Mouse (Mus musculus) neural tube, embryonic 12.5 days (tissue): Measurements from ENCODE around the gene Irs3. TPM values are rescaled to one million over a fixed set of nuclear protein-coding genes. Genes with fewer than 3 reads are reported as not detected.

Experiments
- ATAC-seq: fragments of 200-750 bp; cut with Nextera tagmentation; 2 replicates; pipeline ENCODE4 v1.8.0; 2017; ENCODE audit warnings: low read depth, mild to moderate bottlenecking, moderate TSS enrichment, moderate library complexity; ENCODE audit not compliant: low FRiP score
- H3K27ac ChIP-seq: fragments of 300-500 bp; sonication (generic); 2 replicates; pipeline ENCODE4 v1.5.1; 2016
- H3K27me3 ChIP-seq: fragments of 300-500 bp; sonication (generic); replicated peaks from 2 replicates; pipeline ENCODE4 v1.6.1; 2016; ENCODE audit warnings: mild to moderate bottlenecking
- H3K36me3 ChIP-seq: fragments of 300-500 bp; sonication (generic); 2 replicates; pipeline ENCODE4 v1.6.1; 2016; ENCODE audit warnings: mild to moderate bottlenecking
- H3K4me1 ChIP-seq: fragments of 300-500 bp; sonication (generic); 2 replicates; pipeline ENCODE4 v1.6.1; 2016
- H3K4me2 ChIP-seq: fragments of 300-500 bp; sonication (generic); replicated peaks from 2 replicates; pipeline ENCODE4 v1.6.1; 2016; ENCODE audit warnings: mild to moderate bottlenecking
- H3K4me3 ChIP-seq: fragments of 300-500 bp; sonication (generic); 2 replicates; pipeline ENCODE4 v1.5.1; 2016
- H3K9ac ChIP-seq: fragments of 300-500 bp; sonication (generic); 2 replicates; pipeline ENCODE4 v1.6.1; 2016; ENCODE audit warnings: mild to moderate bottlenecking
- H3K9me3 ChIP-seq: fragments of 300-500 bp; sonication (generic); 2 replicates; pipeline ENCODE4 v1.6.1; 2016; ENCODE audit warnings: mild to moderate bottlenecking
- WGBS: fragments of 180-500 bp; shearing (Covaris S2); methylation state at CpG from one replicate; pipeline ENCODE4 v1.1.7; 2016; 5-methylcytosine and 5-hydroxymethylcytosine counted together
- polyA plus RNA-seq: library from polyadenylated mRNA; unstranded; fragments of >200 nt; fragmentation: Nextera tagmentation; extraction: Ambion mirVana; gene quantifications from 2 replicates; pipeline ENCODE4 v1.2.1, GENCODE M21; 2016

Irs3 gene
- polyA plus RNA-seq, 1 experiment from 2014 or later: 0.29 TPM

GRCm38 (mm10) chr5:137678736-137679135 lies 33.2 kb upstream of the Irs3 start:
- Histone ChIP-seq H3K9me3 (no peaks in the 10 kb centered on the region), H3K4me2 (no peak overlapping the region), H3K4me1 (peaks cover 10% of the 10 kb centered on the region), H3K27me3 (no peaks in the 10 kb centered on the region), H3K36me3 (no peaks in the 10 kb centered on the region), H3K27ac (no peak overlapping the region), H3K9ac (no peak overlapping the region), H3K4me3 (no peak overlapping the region)
- 93% methylated on average over 3 of the region's 3 CpGs for WGBS
- ATAC-seq: no peak

- Histone ChIP-seq H3K4me1 (peaks cover under 1% of the 10 kb centered on the region; the same call in 1 of the 2 replicates), H3K4me3 (no peak overlapping the region), H3K4me2 (no peak overlapping the region), H3K9me3 (no peaks in the 10 kb centered on the region), H3K27me3 (no peaks in the 10 kb centered on the region), H3K9ac (no peak overlapping the region), H3K36me3 (no peaks in the 10 kb centered on the region), H3K27ac (no peak overlapping the region)
- 97% methylated on average over 8 of the region's 8 CpGs for WGBS
- no peak for ATAC-seq
Observed at GRCm38 (mm10) chr5:137677859-137678258, 32.3 kb upstream of the Irs3 start.

DNA sequence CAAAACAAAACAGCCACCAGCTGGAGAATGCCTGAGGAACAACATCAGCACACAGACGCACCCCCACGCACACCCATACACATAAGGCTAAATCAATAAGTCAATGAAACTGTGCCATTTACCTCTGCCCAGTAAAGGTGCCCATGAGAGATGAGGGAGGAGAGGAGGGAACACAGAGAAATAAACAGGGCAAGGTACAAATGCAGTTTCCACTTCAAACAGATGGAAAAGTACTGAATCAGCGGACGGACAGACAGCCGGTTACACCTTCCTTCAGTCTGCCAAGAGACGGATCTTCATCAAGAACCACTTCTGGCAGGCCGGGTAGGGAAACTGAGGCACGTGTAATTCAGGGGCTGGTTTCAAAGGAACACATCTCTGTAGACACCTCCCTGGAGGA lies 29.3 kb upstream of the Irs3 start:
- Histone ChIP-seq H3K9ac (no peak overlapping the region), H3K4me3 (no peak overlapping the region), H3K4me1 (peaks cover 14% of the 10 kb centered on the region; the same call in 1 of the 2 replicates), H3K27me3 (no peaks in the 10 kb centered on the region), H3K27ac (no peak overlapping the region), H3K36me3 (no peaks in the 10 kb centered on the region), H3K9me3 (no peaks in the 10 kb centered on the region), H3K4me2 (no peak overlapping the region)
- WGBS: 97% methylated on average over 8 of the region's 8 CpGs
- no peak for ATAC-seq

DNA sequence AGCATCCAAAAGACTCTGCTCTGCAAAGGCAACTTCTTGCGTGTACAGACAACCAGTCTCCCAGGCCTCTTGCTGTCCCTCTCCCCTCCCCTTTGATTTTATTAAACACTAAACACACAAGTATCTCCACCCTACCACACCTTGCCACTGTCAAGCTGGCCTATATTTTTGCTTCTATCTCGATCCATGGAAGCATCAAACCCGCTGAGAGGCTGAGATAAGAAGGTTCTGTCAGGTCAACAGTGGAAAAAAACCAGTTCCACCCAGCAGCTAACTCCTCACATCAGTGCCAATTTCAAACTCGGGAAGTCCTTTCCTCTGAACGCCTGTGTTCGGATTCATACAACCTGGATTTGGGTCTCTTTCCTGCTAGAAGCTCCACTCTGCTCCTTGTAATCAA lies 27.5 kb upstream of the Irs3 start:
- no peaks in the 10 kb centered on the region for H3K27me3 ChIP-seq
- 93% methylated on average over 6 of the region's 6 CpGs for WGBS
- H3K9me3 ChIP-seq: no peaks in the 10 kb centered on the region
- no peak overlapping the region for H3K4me2 ChIP-seq
- H3K27ac ChIP-seq: no peak overlapping the region
- no peak overlapping the region for H3K9ac ChIP-seq
- ATAC-seq: no peak
- no peaks in the 10 kb centered on the region for H3K36me3 ChIP-seq
- no peak overlapping the region for H3K4me3 ChIP-seq
- peaks cover 14% of the 10 kb centered on the region; the same call in 1 of the 2 replicates for H3K4me1 ChIP-seq

- H3K9me3 ChIP-seq: no peaks in the 10 kb centered on the region
- peaks cover 14% of the 10 kb centered on the region; the same call in 1 of the 2 replicates for H3K4me1 ChIP-seq
- no peak overlapping the region for H3K4me3 ChIP-seq
- WGBS: 81% methylated on average over 5 of the region's 5 CpGs
- peaks cover 4% of the 10 kb centered on the region; the same call in 1 of the 2 replicates for H3K36me3 ChIP-seq
- no peak for ATAC-seq
- no peak overlapping the region for H3K9ac ChIP-seq
- no peaks in the 10 kb centered on the region for H3K27me3 ChIP-seq
- H3K27ac ChIP-seq: no peak overlapping the region
- no peak overlapping the region for H3K4me2 ChIP-seq
Observed at GRCm38 (mm10) chr5:137672361-137672760, 26.8 kb upstream of the Irs3 start.

DNA sequence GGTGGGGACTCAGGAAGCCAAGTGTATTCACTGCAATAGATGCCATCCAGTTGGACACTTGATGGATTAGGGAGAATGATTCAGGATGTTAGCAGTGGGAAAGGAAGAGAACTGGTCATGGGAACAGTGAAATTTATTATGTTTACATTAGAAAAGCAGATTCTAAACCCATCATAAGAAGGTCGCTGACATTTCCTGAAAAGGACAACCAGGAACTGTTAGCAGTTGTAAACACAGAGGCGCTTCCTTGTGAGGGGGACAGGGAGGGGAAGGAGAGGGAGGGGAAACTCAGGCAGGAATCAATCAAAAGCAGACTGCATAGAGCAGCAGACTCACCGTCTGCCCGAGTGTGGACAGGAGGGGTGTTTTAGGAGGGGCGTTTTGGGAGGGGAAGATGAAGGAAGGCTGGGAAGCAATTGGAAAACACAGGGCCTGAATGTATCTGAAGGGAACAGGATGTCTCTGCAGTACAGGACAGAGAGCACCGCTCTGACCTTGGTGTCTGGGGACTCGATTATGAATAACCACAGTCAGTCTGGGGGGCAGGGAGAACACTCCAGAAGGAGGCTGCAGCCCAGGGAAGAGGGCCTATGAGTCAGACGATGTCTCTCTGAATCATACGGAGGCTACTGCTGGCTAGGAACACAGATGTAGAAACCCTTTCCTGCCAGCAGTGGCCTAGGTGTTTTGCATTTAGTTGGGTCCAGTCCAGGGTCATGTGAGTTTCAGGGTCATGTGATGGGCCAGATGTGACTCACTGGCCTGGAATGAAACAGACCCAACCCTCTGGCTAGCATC lies 26.1 kb upstream of the Irs3 start:
- H3K9ac ChIP-seq: no peak overlapping the region
- ATAC-seq: no peak

DNA sequence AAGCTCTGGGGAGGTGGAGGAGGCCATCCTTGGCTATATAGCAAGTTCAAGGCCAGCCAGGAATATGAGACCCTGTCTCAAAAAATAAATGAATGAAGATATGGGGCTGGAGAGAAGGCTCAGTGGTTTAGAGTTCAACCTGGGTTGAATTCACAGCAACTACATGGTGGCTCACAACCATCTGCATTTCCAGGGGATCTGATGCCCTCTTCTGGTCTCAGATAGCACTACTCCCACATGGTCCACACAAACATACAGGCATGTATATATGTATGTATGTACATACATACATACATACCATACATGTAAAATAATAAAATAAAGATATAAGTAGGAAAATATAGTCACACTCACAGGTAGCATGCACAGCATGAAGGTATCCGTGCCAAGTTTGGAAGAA lies 24.7 kb upstream of the Irs3 start:
- Histone ChIP-seq H3K27me3 (no peaks in the 10 kb centered on the region), H3K9me3 (no peaks in the 10 kb centered on the region), H3K4me3 (no peak overlapping the region), H3K4me2 (no peak overlapping the region), H3K9ac (no peak overlapping the region), H3K4me1 (peaks cover 14% of the 10 kb centered on the region; the same call in 1 of the 2 replicates), H3K36me3 (peaks cover 24% of the 10 kb centered on the region), H3K27ac (no peak overlapping the region)
- no peak for ATAC-seq
- WGBS: 92% methylated on average over 1 of the region's 1 CpGs

More for the DNA sequence above, 26.1 kb upstream of the Irs3 start:
- no peak overlapping the region for H3K4me3 ChIP-seq
- WGBS: 43% methylated on average over 9 of the region's 9 CpGs
- peak overlapping the region; percentile 16; the same call in 1 of the 2 replicates for H3K4me2 ChIP-seq
- H3K9me3 ChIP-seq: no peaks in the 10 kb centered on the region
- H3K4me1 ChIP-seq: peaks cover 14% of the 10 kb centered on the region; the same call in 1 of the 2 replicates
- H3K36me3 ChIP-seq: peaks cover 9% of the 10 kb centered on the region
- H3K27ac ChIP-seq: 0 out of 2 replicates have a peak overlapping the region, but pooled peaks have one; percentile 12
- H3K27me3 ChIP-seq: no peaks in the 10 kb centered on the region

- Histone ChIP-seq H3K9me3 (no peaks in the 10 kb centered on the region), H3K4me2 (no peak overlapping the region), H3K27ac (no peak overlapping the region), H3K4me3 (no peak overlapping the region), H3K9ac (no peak overlapping the region), H3K36me3 (peaks cover 34% of the 10 kb centered on the region), H3K27me3 (no peaks in the 10 kb centered on the region), H3K4me1 (peaks cover 14% of the 10 kb centered on the region; the same call in 1 of the 2 replicates)
- no peak for ATAC-seq
- WGBS: 84% methylated on average over 10 of the region's 10 CpGs
Observed at GRCm38 (mm10) chr5:137668971-137669370, 23.5 kb upstream of the Irs3 start.

GRCm38 (mm10) chr5:137663057-137663456 lies 17.5 kb upstream of the Irs3 start:
- Histone ChIP-seq H3K9me3 (no peaks in the 10 kb centered on the region), H3K4me1 (no peaks in the 10 kb centered on the region), H3K4me3 (no peak overlapping the region), H3K27ac (no peak overlapping the region), H3K27me3 (no peaks in the 10 kb centered on the region), H3K4me2 (no peak overlapping the region), H3K9ac (no peak overlapping the region), H3K36me3 (peaks cover 75% of the 10 kb centered on the region)
- ATAC-seq: no peak
- 65% methylated on average over 9 of the region's 9 CpGs for WGBS

- no peak for ATAC-seq
- WGBS: 90% methylated on average over 6 of the region's 6 CpGs
- H3K36me3 ChIP-seq: peaks cover 56% of the 10 kb centered on the region
Observed at GRCm38 (mm10) chr5:137660064-137660688, 14.7 kb upstream of the Irs3 start.

GRCm38 (mm10) chr5:137656977-137657376 lies 11.5 kb upstream of the Irs3 start:
- no peak for ATAC-seq
- H3K4me1 ChIP-seq: no peaks in the 10 kb centered on the region
- H3K4me2 ChIP-seq: no peak overlapping the region
- no peak overlapping the region for H3K9ac ChIP-seq
- WGBS: 39% methylated on average over 6 of the region's 6 CpGs
- no peak overlapping the region for H3K4me3 ChIP-seq
- no peak overlapping the region for H3K27ac ChIP-seq
- H3K36me3 ChIP-seq: peaks cover 54% of the 10 kb centered on the region
- H3K9me3 ChIP-seq: no peaks in the 10 kb centered on the region
- no peaks in the 10 kb centered on the region for H3K27me3 ChIP-seq

More at GRCm38 (mm10) chr5:137660064-137660688, 14.7 kb upstream of the Irs3 start:
- no peak overlapping the region for H3K27ac ChIP-seq
- no peak overlapping the region for H3K4me3 ChIP-seq
- no peaks in the 10 kb centered on the region for H3K9me3 ChIP-seq
- H3K4me2 ChIP-seq: no peak overlapping the region
- no peak overlapping the region for H3K9ac ChIP-seq
- H3K4me1 ChIP-seq: no peaks in the 10 kb centered on the region
- H3K27me3 ChIP-seq: no peaks in the 10 kb centered on the region

GRCm38 (mm10) chr5:137654746-137655145 lies 9.2 kb upstream of the Irs3 start:
- H3K4me1 ChIP-seq: peaks cover 5% of the 10 kb centered on the region

More at GRCm38 (mm10) chr5:137654746-137655145, 9.2 kb upstream of the Irs3 start:
- ATAC-seq: no peak
- no peak overlapping the region for H3K4me2 ChIP-seq
- H3K36me3 ChIP-seq: peaks cover 51% of the 10 kb centered on the region
- H3K4me3 ChIP-seq: no peak overlapping the region
- H3K9me3 ChIP-seq: no peaks in the 10 kb centered on the region
- 86% methylated on average over 6 of the region's 7 CpGs for WGBS
- H3K27me3 ChIP-seq: no peaks in the 10 kb centered on the region
- H3K9ac ChIP-seq: no peak overlapping the region
- no peak overlapping the region for H3K27ac ChIP-seq
